Mouse (Mus musculus): ENCODE data around the gene C1qtnf1.
A peak's percentile ranks its signal among the peaks of the same experiment; 100 is the strongest.

The C1qtnf1 gene

GRCm38 (mm10) chr11:118427986-118428385 lies at the start of gene C1qtnf1:
Gene C1qtnf1 (plus strand): TSS chr11:118428203.
- no peak for DNase-seq (ENCODE audit: low spot score)

GRCm38 (mm10) chr11:118378656-118379055 lies 49.3 kb upstream of the C1qtnf1 start:
- DNase-seq (ENCODE audit: low spot score): peak; percentile 35

- DNase-seq (ENCODE audit: low spot score): peak; percentile 96
Observed at GRCm38 (mm10) chr11:118379251-118380009, 48.6 kb upstream of the C1qtnf1 start.

- peak; percentile 37 for DNase-seq (ENCODE audit: low spot score)
Observed at GRCm38 (mm10) chr11:118387816-118388215, 40.2 kb upstream of the C1qtnf1 start.

GRCm38 (mm10) chr11:118393991-118394390 lies 34.0 kb upstream of the C1qtnf1 start:
- no peak for DNase-seq (ENCODE audit: low spot score)

GRCm38 (mm10) chr11:118394538-118394937 lies 33.5 kb upstream of the C1qtnf1 start:
- DNase-seq (ENCODE audit: low spot score): no peak

- DNase-seq (ENCODE audit: low spot score): peak; percentile 41
Observed at GRCm38 (mm10) chr11:118397806-118398530, 30.0 kb upstream of the C1qtnf1 start.

- DNase-seq (ENCODE audit: low spot score): peak; percentile 35
Observed at GRCm38 (mm10) chr11:118399891-118400565, 28.0 kb upstream of the C1qtnf1 start.

- DNase-seq (ENCODE audit: low spot score): peak; percentile 44
Observed at GRCm38 (mm10) chr11:118400566-118400936, 27.5 kb upstream of the C1qtnf1 start.

- peak; percentile 35 for DNase-seq (ENCODE audit: low spot score)
Observed at GRCm38 (mm10) chr11:118401195-118401594, 26.8 kb upstream of the C1qtnf1 start.

- peak; percentile 53 for DNase-seq (ENCODE audit: low spot score)
Observed at GRCm38 (mm10) chr11:118401760-118402280, 26.2 kb upstream of the C1qtnf1 start, which contains the start of gene Lgals3bp. Gene Lgals3bp (minus strand): TSS chr11:118402092.

- peak; percentile 22 for DNase-seq (ENCODE audit: low spot score)
Observed at GRCm38 (mm10) chr11:118403183-118403582, 24.8 kb upstream of the C1qtnf1 start.

- peak; percentile 38 for DNase-seq (ENCODE audit: low spot score)
Observed at GRCm38 (mm10) chr11:118403951-118404899, 23.8 kb upstream of the C1qtnf1 start.

- peak; percentile 33 for DNase-seq (ENCODE audit: low spot score)
Observed at GRCm38 (mm10) chr11:118405311-118405710, 22.7 kb upstream of the C1qtnf1 start.

GRCm38 (mm10) chr11:118406521-118406920 lies 21.5 kb upstream of the C1qtnf1 start:
- DNase-seq (ENCODE audit: low spot score): peak; percentile 37

GRCm38 (mm10) chr11:118407318-118407910 lies 20.6 kb upstream of the C1qtnf1 start:
- peak; percentile 81 for DNase-seq (ENCODE audit: low spot score)

GRCm38 (mm10) chr11:118408051-118408740 lies 19.8 kb upstream of the C1qtnf1 start:
- DNase-seq (ENCODE audit: low spot score): peak; percentile 37

- no peak for DNase-seq (ENCODE audit: low spot score)
Observed at GRCm38 (mm10) chr11:118409106-118410072, 18.6 kb upstream of the C1qtnf1 start.

GRCm38 (mm10) chr11:118410073-118410444 lies 17.9 kb upstream of the C1qtnf1 start:
- DNase-seq (ENCODE audit: low spot score): no peak

Measured in testis, postnatal 10 days (tissue).